Mouse (Mus musculus) myocyte (in vitro differentiated cells): ENCODE results near the gene BC024978.

Source experiments
- CEBPB ChIP-seq: IDR thresholded peaks from 2 replicates; pipeline ENCODE4 v1.6.1; 2011; ENCODE audit warnings: mild to moderate bottlenecking, moderate library complexity; ENCODE audit not compliant: poor library complexity, insufficient read depth, severe bottlenecking
- E2F4 ChIP-seq: IDR thresholded peaks from one replicate; pipeline ENCODE4 v1.6.1; 2011; ENCODE audit warnings: mild to moderate bottlenecking, control low read depth, moderate library complexity; ENCODE audit not compliant: insufficient read depth
- MAX ChIP-seq: IDR thresholded peaks from one replicate; pipeline ENCODE4 v1.6.1; 2011; ENCODE audit warnings: low read depth, mild to moderate bottlenecking, control low read depth
- MYOD1 ChIP-seq, 3 experiments: IDR thresholded peaks; one replicate each; pipeline ENCODE4 v1.6.1; 2011; ENCODE audit warnings: control low read depth in 2 of 3, low read depth in 2 of 3, mild to moderate bottlenecking in 2 of 3, moderate library complexity in 1 of 3; ENCODE audit not compliant: insufficient read length in 2 of 3, control insufficient read depth in 1 of 3
- MYOG ChIP-seq, 3 experiments: IDR thresholded peaks; one replicate each; pipeline ENCODE4 v1.6.1; 2011; ENCODE audit warnings: control low read depth in 2 of 3, low read depth in 2 of 3, mild to moderate bottlenecking in 2 of 3; ENCODE audit not compliant: insufficient read length in 2 of 3, control insufficient read depth in 1 of 3, insufficient read depth in 1 of 3
- POLR2A ChIP-seq: IDR thresholded peaks from one replicate; pipeline ENCODE4 v1.6.1; 2011; ENCODE audit warnings: low read depth, mild to moderate bottlenecking, control low read depth, moderate library complexity; ENCODE audit not compliant: insufficient read length
- POLR2AphosphoS2 ChIP-seq: IDR thresholded peaks from one replicate; pipeline ENCODE4 v1.6.1; 2011; ENCODE audit warnings: low read depth, control low read depth; ENCODE audit not compliant: insufficient read length
- REST ChIP-seq: IDR thresholded peaks from one replicate; pipeline ENCODE4 v1.6.1; 2011; ENCODE audit warnings: mild to moderate bottlenecking, control low read depth, moderate library complexity; ENCODE audit not compliant: insufficient read depth, insufficient read length
- SRF ChIP-seq: IDR thresholded peaks from one replicate; pipeline ENCODE4 v1.6.1; 2011; ENCODE audit warnings: low read depth; ENCODE audit not compliant: control insufficient read depth, insufficient read length
- TCF12 ChIP-seq: IDR thresholded peaks from one replicate; pipeline ENCODE4 v1.6.1; 2011; ENCODE audit warnings: mild to moderate bottlenecking, control low read depth; ENCODE audit not compliant: poor library complexity, insufficient read depth, severe bottlenecking
- TCF3 ChIP-seq: IDR thresholded peaks from one replicate; pipeline ENCODE4 v1.6.1; 2011; ENCODE audit warnings: low read depth, control low read depth; ENCODE audit not compliant: insufficient read length
- USF1 ChIP-seq: IDR thresholded peaks from one replicate; pipeline ENCODE4 v1.6.1; 2011; ENCODE audit warnings: low read depth, mild to moderate bottlenecking, control low read depth, moderate library complexity

- TF ChIP-seq USF1 (no peak), MAX (no peak), POLR2AphosphoS2 (no peak), POLR2A (no peak), MYOG (IDR thresholded peaks at IDR 0.05; ENCODE audit: control insufficient read depth in 1 of 3, insufficient read depth in 1 of 3, insufficient read length in 2 of 3, low read depth in 2 of 3) (no peak), TCF12 (no peak), E2F4 (no peak), REST (no peak), CEBPB (no peak), TCF3 (no peak), MYOD1 (IDR thresholded peaks at IDR 0.05; ENCODE audit: control insufficient read depth in 1 of 3, insufficient read length in 2 of 3, low read depth in 2 of 3) (no peak), SRF (no peak)
Observed at GRCm38 (mm10) chr7:27238568-27238967, 43.0 kb downstream of the BC024978 start.
